Mouse (Mus musculus) mature B cell (primary cell): ENCODE measurements around the gene Sema5b.

ENCODE experiments used
- in situ Hi-C: fragments of 300-500 bp; cut with MboI; formaldehyde crosslinking; loops from 2 replicates; pipeline ENCODE4 v1.14.3; 2019

Gene Sema5b

GRCm38 (mm10) chr16:35704796-35705195, 163.9 kb downstream of the Sema5b start:
- in situ Hi-C loops, result no loop called here

- in situ Hi-C loops, result no loop called here
Observed at GRCm38 (mm10) chr16:35707004-35707403, 166.1 kb downstream of the Sema5b start.

- in situ Hi-C loops, result no loop called here
Observed at GRCm38 (mm10) chr16:35711004-35711403, 170.1 kb downstream of the Sema5b start.

- in situ Hi-C loops, result no loop called here
Observed at GRCm38 (mm10) chr16:35713606-35714005, 172.7 kb downstream of the Sema5b start.
